Mouse (Mus musculus) C3H10T1/2 (cell line): ENCODE results near the gene Mia. TPM values are rescaled to one million over a fixed set of nuclear protein-coding genes. Genes with fewer than 3 reads are reported as not detected.

Experiments used
- polyA plus RNA-seq, 2 experiments: library from polyadenylated mRNA; unstranded; fragments of >200 nt; fragmentation: generic; extraction: Trizol; gene quantifications; one replicate each; pipeline ENCODE4 v1.2.1; 2012; ENCODE audit warnings: missing spikeins in 2 of 2

Mia gene
- polyA plus RNA-seq = 1 to 10 TPM in 1 of 2 experiments, under 1 TPM in 1; 0.11 to 1.2 TPM

DNA sequence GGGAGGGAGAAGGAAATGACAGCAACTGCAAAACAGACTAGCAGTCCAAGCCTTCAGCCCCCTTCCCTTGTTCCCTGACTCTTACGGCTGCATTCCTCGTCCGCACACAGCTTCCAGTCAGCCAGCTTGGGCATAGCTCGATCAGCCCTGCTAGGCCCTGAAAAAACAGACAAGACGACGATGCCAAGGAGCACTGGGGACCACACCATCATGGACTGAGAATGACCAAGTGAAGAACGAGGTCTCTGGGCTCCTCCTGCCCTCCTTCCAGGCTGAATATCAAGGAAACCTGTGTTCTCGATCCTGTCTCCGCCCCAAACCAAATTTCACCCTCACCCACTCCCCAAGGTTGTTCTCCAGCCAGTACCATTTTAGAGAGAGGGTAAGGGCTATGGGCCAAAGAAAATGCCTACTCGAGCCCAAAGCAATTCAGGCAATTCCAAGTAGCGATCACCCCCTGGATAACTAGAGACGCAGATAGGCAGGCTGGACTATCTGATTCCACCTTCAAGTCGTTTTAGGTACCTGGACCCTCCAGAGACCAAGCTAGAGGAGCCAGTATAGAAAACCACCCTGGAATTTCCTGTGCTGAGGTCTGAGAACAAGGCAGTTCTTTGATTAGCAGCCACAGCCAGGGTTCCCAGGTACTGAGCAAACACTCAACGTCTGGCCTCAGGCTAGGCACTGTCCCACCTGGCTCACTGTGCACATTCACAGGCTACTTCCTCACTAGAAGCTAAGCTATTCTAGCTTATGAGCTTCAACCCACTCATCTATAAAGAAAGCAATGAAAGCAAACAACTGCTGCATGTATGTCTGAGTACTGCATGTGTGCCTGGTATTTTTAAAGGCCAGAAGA is at the start of gene Mia, which contains the start of gene Gm21983:
TSS of gene Mia (minus strand) at position 321 of the 859 bp plus-strand sequence.
TSS of gene Gm21983 (minus strand) at position 250 of the 859 bp plus-strand sequence.

DNA sequence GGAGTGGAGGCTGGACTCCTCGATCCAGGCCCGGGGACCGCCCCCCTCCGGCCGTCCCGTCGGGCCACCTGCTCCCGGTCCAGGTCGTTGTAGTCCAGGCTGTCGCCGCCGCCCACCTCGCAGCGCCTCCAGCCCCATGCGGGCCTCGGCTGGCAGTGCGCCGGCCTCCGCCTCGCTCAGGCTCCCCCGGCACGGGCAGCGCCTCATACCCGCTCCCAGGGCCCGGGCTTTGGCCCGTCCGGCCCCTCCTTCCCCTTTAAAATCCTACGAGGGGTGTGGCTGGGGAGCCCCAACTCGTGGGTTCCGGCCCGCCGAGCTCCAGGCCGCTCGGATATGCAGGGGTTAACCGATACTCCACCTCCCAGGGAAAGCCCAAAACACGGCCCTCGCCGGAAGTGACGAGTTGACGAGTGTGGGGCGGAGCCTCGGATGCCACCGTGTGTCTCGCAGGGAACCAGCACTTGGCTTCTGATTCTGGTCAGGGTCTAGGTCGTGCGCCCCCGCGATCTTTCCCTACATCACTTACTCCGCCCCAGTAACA is 47.4 kb upstream of the Mia start, which contains the start of gene Itpkc:
TSS of gene Itpkc (minus strand) at position 381 of the 541 bp plus-strand sequence.

DNA sequence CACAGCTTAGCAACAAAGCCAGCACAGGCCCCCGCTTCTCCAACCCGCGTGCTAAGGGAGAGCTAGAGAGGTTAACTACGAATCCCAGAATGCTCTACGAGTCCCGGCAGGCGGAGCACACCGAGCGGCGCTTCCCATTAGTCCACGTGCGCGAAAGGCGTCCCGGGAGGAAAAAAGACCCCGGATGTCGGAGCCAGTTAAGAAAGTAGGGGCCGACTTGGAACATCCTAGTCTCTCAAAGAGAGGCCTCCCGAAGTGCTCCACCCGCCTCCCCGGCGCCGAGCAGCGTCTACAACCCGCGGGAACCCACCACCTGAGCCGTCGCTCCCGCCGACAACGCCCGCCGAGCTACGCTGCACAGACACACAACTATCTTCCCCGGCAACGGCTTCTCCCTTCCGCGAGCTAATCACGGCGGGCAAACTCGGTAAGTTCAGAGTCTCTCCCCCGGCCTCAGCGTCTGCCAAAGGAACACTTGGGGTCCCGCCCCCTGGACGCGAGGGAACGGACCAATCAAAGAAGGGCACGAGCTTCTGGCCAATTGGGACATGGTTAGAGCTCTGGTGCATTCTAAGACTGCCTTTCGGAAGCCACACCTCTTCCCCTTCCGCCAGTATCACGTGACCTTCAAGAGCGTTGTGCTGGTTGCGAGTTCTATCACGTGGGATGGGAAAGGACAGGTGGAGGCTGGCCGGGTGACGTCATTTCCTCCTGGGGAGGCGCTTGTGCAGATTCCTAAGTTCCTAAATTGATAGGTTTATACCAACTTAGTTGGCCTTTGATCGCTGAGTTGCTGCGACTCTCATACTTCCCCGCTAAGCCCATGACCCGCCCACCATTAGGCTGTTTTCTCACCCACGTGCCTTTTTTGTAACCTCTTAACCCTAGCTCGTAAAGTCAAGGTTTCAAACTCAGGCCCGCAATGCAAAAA is 15.0 kb upstream of the Mia start, which contains the start of the genes BC024978 and Snrpa:
TSS of gene BC024978 (plus strand) at position 101 of the 931 bp plus-strand sequence.
TSS of gene Snrpa (minus strand) at position 591 of the 931 bp plus-strand sequence.

DNA sequence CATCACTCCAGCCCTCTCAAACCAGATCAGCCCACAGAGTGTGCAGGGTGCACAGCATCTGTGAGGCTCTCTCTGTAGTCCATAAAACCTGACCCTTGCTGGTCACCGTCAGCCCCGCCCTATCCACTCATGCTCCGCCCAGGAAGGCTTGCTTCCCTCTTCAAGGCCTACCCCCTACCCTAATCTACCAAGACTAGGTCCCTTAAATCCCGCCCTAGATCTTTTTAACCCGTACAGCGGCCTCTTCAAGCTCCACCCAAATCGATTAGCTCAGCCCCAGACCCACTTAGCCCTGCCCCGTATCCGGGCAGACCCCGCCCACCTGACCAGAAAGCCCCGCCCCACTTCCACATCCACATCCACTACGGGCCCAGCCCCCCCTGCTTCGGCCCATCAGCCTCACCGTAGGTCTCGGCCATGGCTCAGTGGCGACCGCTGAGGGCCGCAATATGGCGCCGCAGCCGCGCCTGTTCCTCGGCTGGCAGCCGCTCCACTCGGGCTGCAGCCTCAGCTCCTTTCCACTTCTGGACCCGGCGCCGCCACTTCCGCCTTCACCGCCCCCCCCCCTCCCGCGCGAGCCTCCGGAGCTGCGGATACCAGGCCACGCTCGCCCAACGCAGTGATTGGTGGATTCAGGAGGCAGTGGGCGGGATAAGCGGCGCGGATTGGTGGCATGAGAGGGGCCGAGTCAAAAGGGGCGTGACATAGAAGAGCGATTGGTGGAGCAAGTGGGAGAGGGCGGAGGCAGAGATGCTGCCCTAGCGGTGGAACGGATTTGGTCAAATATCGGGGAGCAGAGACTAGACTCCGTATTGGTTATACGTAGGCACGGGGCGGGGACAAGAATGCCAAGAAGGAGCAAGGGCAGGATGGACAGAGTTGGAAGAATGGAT is 2.4 kb downstream of the Mia start, which contains the start of gene Rab4b:
TSS of gene Rab4b (minus strand) at position 573 of the 893 bp plus-strand sequence.

DNA sequence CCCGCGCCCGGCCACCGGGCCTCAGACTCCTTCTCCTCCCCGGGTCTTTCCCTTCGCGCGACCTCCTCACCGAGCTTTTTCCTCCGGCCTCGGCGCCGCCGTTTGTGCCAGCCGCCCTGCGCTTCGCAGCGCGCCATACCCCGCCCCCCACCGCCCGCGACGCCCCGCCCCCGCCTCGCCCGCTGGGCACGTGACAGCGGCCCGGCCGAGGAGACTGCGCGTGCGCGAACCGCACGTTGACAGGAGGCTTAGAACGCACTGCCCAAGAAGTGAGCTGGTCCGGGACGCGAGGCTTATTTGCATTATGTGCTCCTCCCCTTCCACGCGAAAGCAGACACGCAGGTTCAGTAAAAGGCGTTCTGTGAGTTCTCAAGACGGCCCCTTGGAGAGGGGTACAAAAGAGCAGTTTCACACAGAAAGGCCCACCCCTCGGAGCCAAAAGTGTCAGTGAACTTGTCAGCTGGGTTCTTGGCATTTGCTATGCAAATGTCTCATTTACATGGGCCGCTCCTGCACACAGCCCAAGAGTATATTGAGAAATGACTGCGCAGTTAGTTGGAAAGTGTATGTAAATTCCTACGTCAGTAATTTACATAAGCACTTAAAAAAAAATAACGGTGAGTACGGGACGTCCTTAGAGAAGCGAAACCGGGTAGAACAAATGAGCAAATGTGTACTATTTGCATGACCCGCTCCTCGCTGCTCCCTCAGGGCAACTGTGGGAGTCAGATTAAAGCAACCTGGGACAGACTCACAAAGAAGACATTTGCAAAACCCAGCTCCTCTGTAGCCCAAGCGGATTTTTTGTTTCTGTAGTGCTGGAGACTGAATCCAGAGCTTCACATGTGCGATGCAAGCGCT is 14.1 kb downstream of the Mia start, which contains the start of gene Egln2:
TSS of gene Egln2 (minus strand) at position 189 of the 861 bp plus-strand sequence.

DNA sequence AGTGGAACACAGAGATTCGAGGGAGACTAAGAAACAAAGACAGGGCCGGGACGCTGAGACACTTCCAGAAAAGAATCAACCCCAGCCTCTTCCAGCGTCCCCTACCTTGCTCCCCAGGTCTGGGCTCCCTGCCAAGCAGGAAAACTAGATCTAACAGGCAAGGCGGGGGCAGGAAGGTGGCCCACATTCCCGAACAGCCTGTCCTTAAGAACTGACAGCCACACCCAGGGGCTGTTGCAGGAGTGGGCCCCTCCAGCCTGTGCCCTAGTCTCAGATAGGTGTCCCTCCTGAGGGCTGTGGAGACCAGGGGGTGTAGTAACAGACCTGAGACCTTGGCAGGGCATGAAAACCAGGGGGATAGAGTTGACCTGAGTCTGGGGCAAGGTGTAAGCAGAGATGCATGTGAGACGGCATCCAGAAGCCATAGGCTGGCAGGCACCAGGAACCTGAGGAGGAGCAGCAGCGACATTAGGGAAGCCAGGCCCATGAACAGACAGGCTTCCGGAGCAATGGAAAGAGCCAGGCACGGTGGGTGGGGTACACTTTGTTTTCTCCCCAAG is 27.7 kb downstream of the Mia start, which contains the start of gene Cyp2t4:
TSS of gene Cyp2t4 (plus strand) at position 510 of the 560 bp plus-strand sequence.

Other genes with a start within 250 kb of the Mia start
- gene Cyp2a22, start 241.8 kb downstream of the Mia start, polyA plus RNA-seq = not detected
- gene Cyp2a12, start 152.1 kb downstream of the Mia start, polyA plus RNA-seq = not detected
- 1 to 10 TPM in 1 of 2 experiments, not detected in 1; 1.8 TPM for gene Cyp2f2, start 61.2 kb downstream of the Mia start, polyA plus RNA-seq
- under 1 TPM; 0.01 to 0.05 TPM for gene Cyp2t4, start 27.4 kb downstream of the Mia start, polyA plus RNA-seq
- 10 to 100 TPM; 77.1 to 78.6 TPM for gene Egln2, start 14.4 kb downstream of the Mia start, polyA plus RNA-seq
- 10 to 100 TPM; 68.8 to 81.2 TPM for gene Rab4b, start 2.3 kb downstream of the Mia start, polyA plus RNA-seq
- gene Gm21983, start 71 bp downstream of the Mia start, polyA plus RNA-seq = under 1 TPM in 1 of 2 experiments, not detected in 1; 0.04 TPM
- 1 to 10 TPM; 2.5 to 4.6 TPM for gene BC024978, start 14.6 kb upstream of the Mia start, polyA plus RNA-seq
- gene Snrpa, start 15.1 kb upstream of the Mia start, polyA plus RNA-seq = 100 to 1,000 TPM; 218 to 321 TPM
- 1 to 10 TPM; 2.4 to 7.4 TPM for gene Itpkc, start 47.5 kb upstream of the Mia start, polyA plus RNA-seq
- 10 to 100 TPM; 14.4 to 20.7 TPM for gene Coq8b, start 51.9 kb upstream of the Mia start, polyA plus RNA-seq
- 10 to 100 TPM in 1 of 2 experiments, 1 to 10 TPM in 1; 6.9 to 33.6 TPM for gene Numbl, start 77.3 kb upstream of the Mia start, polyA plus RNA-seq
- gene Ltbp4, start 156.5 kb upstream of the Mia start, polyA plus RNA-seq = 10 to 100 TPM in 1 of 2 experiments, under 1 TPM in 1; 0.42 to 10.0 TPM
- 10 to 100 TPM; 23.0 to 28.8 TPM for gene Shkbp1, start 174.9 kb upstream of the Mia start, polyA plus RNA-seq
- gene Gm20479, start 176.3 kb upstream of the Mia start, polyA plus RNA-seq = not detected